ENCODE assay signal across 26 mouse cellular contexts in the genomic region with DNA sequence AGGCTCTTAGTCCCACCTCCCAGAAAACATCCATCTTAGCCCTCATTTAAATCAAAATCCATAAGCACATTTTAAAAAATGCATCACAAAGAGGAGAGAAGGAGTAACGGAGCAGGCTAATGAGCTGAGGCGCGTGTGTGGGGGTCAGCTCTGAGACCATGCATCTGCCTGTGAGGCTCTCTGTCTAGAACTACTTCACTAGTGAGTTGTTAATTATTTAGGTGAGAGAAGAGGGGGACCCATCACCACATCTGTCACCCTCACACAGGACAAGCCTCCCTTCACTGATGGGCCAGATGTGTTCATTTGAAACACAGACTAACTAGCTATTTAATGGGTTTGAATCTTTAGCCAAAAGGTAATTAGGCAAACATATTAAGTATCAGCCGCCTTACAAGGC. TPM values are rescaled to one million over a fixed set of nuclear protein-coding genes. Genes with fewer than 3 reads are reported as not detected.
DNase-seq lines count a peak whose midpoint lies in the region; ATAC-seq and TF ChIP-seq lines count a peak whose summit lies in the region.
"Had no signal": no experiment of that assay in that cellular context is flagged by ENCODE, and none has a peak within 500 bp of the region (broad histone marks: within the 10 kb centered on the region; RNA-seq: fewer than 3 reads in every experiment).

No protein-coding gene starts in this region.

- H3K27ac ChIP-seq in forebrain, embryonic 11.5 days (ENCODE audit: low read depth, low read length), result no peak overlapping the region
- H3K27ac ChIP-seq in forebrain, embryonic 10.5 days, result no peak overlapping the region
- H3K27ac ChIP-seq in forebrain, embryonic 13.5 days, result no peak overlapping the region
- no peak overlapping the region for H3K27ac ChIP-seq in forebrain, postnatal 0 days (ENCODE audit: low read depth, low read length)
- H3K27ac ChIP-seq in midbrain, embryonic 15.5 days, result no peak overlapping the region
- no peak overlapping the region for H3K27ac ChIP-seq in midbrain, embryonic 11.5 days (ENCODE audit: low read depth, low read length)
- H3K27ac ChIP-seq: embryonic facial prominence, embryonic 13.5 days; embryonic facial prominence, embryonic 15.5 days; forebrain, embryonic 15.5 days had no signal

- 72% methylated on average over 4 of the region's 4 CpGs for WGBS in forebrain, embryonic 11.5 days
- WGBS in forebrain, embryonic 10.5 days, result 73% methylated on average over 4 of the region's 4 CpGs
- 40% methylated on average over 4 of the region's 4 CpGs for WGBS in forebrain, embryonic 13.5 days
- 62% methylated on average over 4 of the region's 4 CpGs for WGBS in forebrain, postnatal 0 days
- WGBS in midbrain, embryonic 15.5 days, result 61% methylated on average over 4 of the region's 4 CpGs
- WGBS in midbrain, embryonic 11.5 days, result 85% methylated on average over 4 of the region's 4 CpGs

- H3K4me2 ChIP-seq in forebrain, embryonic 11.5 days (ENCODE audit: low read depth, low read length, severe bottlenecking), result no peak overlapping the region
- H3K4me2 ChIP-seq in forebrain, embryonic 13.5 days, result no peak overlapping the region
- no peak overlapping the region for H3K4me2 ChIP-seq in forebrain, postnatal 0 days (ENCODE audit: low read depth)
- H3K4me2 ChIP-seq in midbrain, embryonic 15.5 days, result no peak overlapping the region
- no peak overlapping the region for H3K4me2 ChIP-seq in midbrain, embryonic 11.5 days
- H3K4me2 ChIP-seq: embryonic facial prominence, embryonic 13.5 days; embryonic facial prominence, embryonic 15.5 days; forebrain, embryonic 15.5 days had no signal

- no peaks in the 10 kb centered on the region for H3K36me3 ChIP-seq in forebrain, embryonic 11.5 days (ENCODE audit: control insufficient read depth, insufficient read depth, low read length)
- H3K36me3 ChIP-seq in forebrain, embryonic 10.5 days (replicated peaks), result peaks cover 7% of the 10 kb centered on the region; the same call in 1 of the 2 replicates
- H3K36me3 ChIP-seq in forebrain, embryonic 13.5 days (ENCODE audit: poor library complexity, severe bottlenecking), result no peaks in the 10 kb centered on the region
- no peaks in the 10 kb centered on the region for H3K36me3 ChIP-seq in forebrain, postnatal 0 days (ENCODE audit: insufficient read depth)
- H3K36me3 ChIP-seq in midbrain, embryonic 15.5 days (replicated peaks), result no peaks in the 10 kb centered on the region
- no peaks in the 10 kb centered on the region for H3K36me3 ChIP-seq in midbrain, embryonic 11.5 days (ENCODE audit: control insufficient read depth, insufficient read depth, low read length)
- H3K36me3 ChIP-seq: embryonic facial prominence, embryonic 15.5 days; forebrain, embryonic 15.5 days; G1E had no signal

- H3K27me3 ChIP-seq in forebrain, embryonic 11.5 days (ENCODE audit: control insufficient read depth, insufficient read depth, low read length), result no peaks in the 10 kb centered on the region
- no peaks in the 10 kb centered on the region for H3K27me3 ChIP-seq in forebrain, embryonic 10.5 days (ENCODE audit: poor library complexity, severe bottlenecking)
- H3K27me3 ChIP-seq in forebrain, embryonic 13.5 days, result no peaks in the 10 kb centered on the region
- no peaks in the 10 kb centered on the region for H3K27me3 ChIP-seq in forebrain, postnatal 0 days (ENCODE audit: insufficient read depth, low read length)
- no peaks in the 10 kb centered on the region for H3K27me3 ChIP-seq in midbrain, embryonic 15.5 days (replicated peaks)
- H3K27me3 ChIP-seq in midbrain, embryonic 11.5 days (ENCODE audit: control insufficient read depth, insufficient read depth, low read length), result no peaks in the 10 kb centered on the region
- H3K27me3 ChIP-seq: CH12.LX; embryonic facial prominence, embryonic 13.5 days; embryonic facial prominence, embryonic 15.5 days; forebrain, embryonic 15.5 days; Patski had no signal

- no peak for TF ChIP-seq CTCF in forebrain, postnatal 0 days (IDR thresholded peaks at IDR 0.05; ENCODE audit: low read depth)

- ATAC-seq in forebrain, embryonic 11.5 days (replicated peaks; ENCODE audit: low FRiP score), result peak; percentile 60; the same call in 1 of the 2 replicates
- 0 out of 2 replicates have a peak, but pooled peaks have one; percentile 38 for ATAC-seq in forebrain, embryonic 13.5 days
- no peak for ATAC-seq in forebrain, postnatal 0 days
- 0 out of 2 replicates have a peak, but pooled peaks have one; percentile 37 for ATAC-seq in midbrain, embryonic 15.5 days (replicated peaks)
- no peak for ATAC-seq in midbrain, embryonic 11.5 days (ENCODE audit: low FRiP score)
- ATAC-seq: activated CD4-positive, CD25-positive, alpha-beta regulatory T cell, adult 4 months; CD4-positive, CD25-positive, alpha-beta regulatory T cell, adult 4 months; forebrain, embryonic 15.5 days; Patski had no signal

- H3K4me1 ChIP-seq in forebrain, embryonic 11.5 days (replicated peaks; ENCODE audit: control insufficient read depth, insufficient read depth, low read length), result no peaks in the 10 kb centered on the region
- H3K4me1 ChIP-seq in forebrain, embryonic 10.5 days, result no peaks in the 10 kb centered on the region
- H3K4me1 ChIP-seq in forebrain, embryonic 13.5 days, result peaks cover 5% of the 10 kb centered on the region; the same call in 1 of the 2 replicates
- H3K4me1 ChIP-seq in forebrain, postnatal 0 days (ENCODE audit: insufficient read depth), result no peaks in the 10 kb centered on the region
- no peaks in the 10 kb centered on the region for H3K4me1 ChIP-seq in midbrain, embryonic 15.5 days
- no peaks in the 10 kb centered on the region for H3K4me1 ChIP-seq in midbrain, embryonic 11.5 days (ENCODE audit: control insufficient read depth, insufficient read depth, low read length)
- H3K4me1 ChIP-seq: embryonic facial prominence, embryonic 13.5 days; embryonic facial prominence, embryonic 15.5 days had no signal

- H3K9me3 ChIP-seq in forebrain, embryonic 11.5 days (ENCODE audit: control insufficient read depth, low read length), result no peaks in the 10 kb centered on the region
- no peaks in the 10 kb centered on the region for H3K9me3 ChIP-seq in forebrain, embryonic 10.5 days
- H3K9me3 ChIP-seq in forebrain, embryonic 13.5 days (replicated peaks), result no peaks in the 10 kb centered on the region
- no peaks in the 10 kb centered on the region for H3K9me3 ChIP-seq in forebrain, postnatal 0 days (ENCODE audit: low read length)
- H3K9me3 ChIP-seq in midbrain, embryonic 15.5 days, result no peaks in the 10 kb centered on the region
- no peaks in the 10 kb centered on the region for H3K9me3 ChIP-seq in midbrain, embryonic 11.5 days (ENCODE audit: control insufficient read depth, low read length)
- H3K9me3 ChIP-seq: embryonic facial prominence, embryonic 13.5 days; embryonic facial prominence, embryonic 15.5 days; forebrain, embryonic 15.5 days had no signal

- no peak overlapping the region for H3K9ac ChIP-seq in forebrain, embryonic 11.5 days (ENCODE audit: low read length)
- no peak overlapping the region for H3K9ac ChIP-seq in forebrain, embryonic 13.5 days
- H3K9ac ChIP-seq in forebrain, postnatal 0 days, result no peak overlapping the region
- no peak overlapping the region for H3K9ac ChIP-seq in midbrain, embryonic 15.5 days
- H3K9ac ChIP-seq in midbrain, embryonic 11.5 days (ENCODE audit: low read length), result no peak overlapping the region
- H3K9ac ChIP-seq: embryonic facial prominence, embryonic 13.5 days; embryonic facial prominence, embryonic 15.5 days; forebrain, embryonic 15.5 days had no signal

- no peak overlapping the region for H3K4me3 ChIP-seq in forebrain, embryonic 11.5 days (ENCODE audit: low read depth, low read length)
- H3K4me3 ChIP-seq in forebrain, embryonic 10.5 days, result no peak overlapping the region
- H3K4me3 ChIP-seq in forebrain, embryonic 13.5 days, result no peak overlapping the region
- H3K4me3 ChIP-seq in forebrain, postnatal 0 days (ENCODE audit: low read depth, low read length), result no peak overlapping the region
- no peak overlapping the region for H3K4me3 ChIP-seq in midbrain, embryonic 15.5 days
- H3K4me3 ChIP-seq in midbrain, embryonic 11.5 days (ENCODE audit: low read depth, low read length), result no peak overlapping the region
- H3K4me3 ChIP-seq: embryonic facial prominence, embryonic 13.5 days; embryonic facial prominence, embryonic 15.5 days; erythroblast, embryonic 14.5 days; forebrain, embryonic 15.5 days had no signal

- DNase-seq in forebrain, embryonic 11.5 days (ENCODE audit: low spot score), result no peak
- DNase-seq in forebrain, embryonic 10.5 days (ENCODE audit: extremely low spot score, low spot score), result no peak
- DNase-seq in forebrain, postnatal 0 days, result no peak
- DNase-seq in midbrain, embryonic 11.5 days (ENCODE audit: low spot score, missing footprints), result no peak
- DNase-seq: adrenal gland, adult 8-10 months; adrenal gland, postnatal 14 days; adrenal gland, postnatal 36 days; B cell, adult 2 months; cerebellum, adult 11 months; cerebellum, adult 18-20 months; cerebellum, adult 8-10 months; cerebellum, adult 9-11 months; cerebellum, postnatal 14 days; cerebellum, postnatal 36 days; embryo, embryonic 11 days had no signal

RNA-seq across cellular contexts. Expression of gene Antxr2, which starts 58.8 kb away (rescaled TPM):
- polyA plus RNA-seq in forebrain, embryonic 11.5 days (2014; fragmentation: Nextera tagmentation; extraction: Ambion mirVana), result 10.5 and 11.9 TPM in 2 replicates
- 10.4 and 13.4 TPM in 2 replicates for polyA plus RNA-seq in forebrain, embryonic 10.5 days (2016; fragmentation: Nextera tagmentation; extraction: Ambion mirVana)
- 5.5 and 6.0 TPM in 2 replicates for polyA plus RNA-seq in forebrain, embryonic 13.5 days (2015; fragmentation: Nextera tagmentation; extraction: Ambion mirVana)
- total RNA-seq in forebrain, postnatal 0 days (2014; rRNA removed), result 3.4 and 5.1 TPM in 2 replicates
- 1.2 and 1.9 TPM in 2 replicates for polyA plus RNA-seq in forebrain, postnatal 0 days (2015; fragmentation: Nextera tagmentation; extraction: Ambion mirVana)
- 2.8 and 3.0 TPM in 2 replicates for polyA plus RNA-seq in midbrain, embryonic 15.5 days (2015; fragmentation: Nextera tagmentation; extraction: Ambion mirVana)
- polyA plus RNA-seq in midbrain, embryonic 11.5 days (2014; fragmentation: Nextera tagmentation; extraction: Ambion mirVana), result 13.1 and 14.1 TPM in 2 replicates
- polyA plus RNA-seq: G1E had no signal

Comparison
In these comparisons a context has a peak if more than half of its experiments do, and no peak if none do; other contexts are left out.
1. ATAC-seq: peak in forebrain, embryonic 11.5 days (single experiment), forebrain, embryonic 13.5 days (single experiment) and midbrain, embryonic 15.5 days (single experiment); none in forebrain, postnatal 0 days (single experiment) and midbrain, embryonic 11.5 days (single experiment).